Mouse (Mus musculus) bone marrow macrophage, adult 2 months (primary cell): ENCODE results near the gene Fkbp2.

ENCODE experiments used
- CTCF ChIP-seq: IDR thresholded peaks from 2 replicates; pipeline ENCODE4 v1.5.1; 2012; ENCODE audit warnings: low read depth, mild to moderate bottlenecking, low read length, moderate library complexity
- POLR2A ChIP-seq: IDR thresholded peaks from 2 replicates; pipeline ENCODE4 v1.6.1; 2012; ENCODE audit warnings: mild to moderate bottlenecking, low read depth, low read length, borderline replicate concordance

- TF ChIP-seq CTCF (no peak), POLR2A (no peak)
Observed at GRCm38 (mm10) chr19:6973581-6974190, 6.6 kb downstream of the Fkbp2 start.
